Mouse (Mus musculus) kidney, postnatal 25 days (tissue): ENCODE measurements around the gene Il12rb1.
A peak's percentile ranks its signal among the peaks of the same experiment; 100 is the strongest.

Source experiments
- DNase-seq, 2 experiments: peaks; one replicate each; pipeline ENCODE4 v3.0.0; 2021; ENCODE audit warnings: mixed read lengths in 2 of 2

Il12rb1 gene

DNA sequence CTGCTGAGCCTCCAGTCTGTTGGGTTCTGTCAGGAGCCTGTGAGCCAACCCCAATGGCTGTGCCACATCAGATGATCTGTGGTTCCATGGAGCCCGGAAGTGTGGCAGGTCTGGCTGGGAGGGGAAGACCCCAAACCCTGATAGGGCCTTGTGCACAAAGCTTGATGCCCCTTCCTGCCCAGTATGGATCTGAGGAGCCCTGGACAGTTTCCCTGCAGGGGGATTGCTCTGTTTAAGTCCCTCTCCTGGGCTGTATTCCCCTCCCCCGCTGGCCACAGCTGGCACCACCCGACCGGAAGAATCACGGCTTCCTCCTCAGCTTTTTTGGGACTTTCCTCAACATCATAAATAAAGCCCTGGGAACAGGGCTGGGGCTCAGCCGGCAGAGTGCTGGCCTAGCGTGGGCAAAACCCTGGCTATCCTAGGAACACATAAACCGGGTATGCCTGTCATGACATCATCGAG is 24.8 kb downstream of the Il12rb1 start:
- peak; percentile 52 to 72 for DNase-seq

DNA sequence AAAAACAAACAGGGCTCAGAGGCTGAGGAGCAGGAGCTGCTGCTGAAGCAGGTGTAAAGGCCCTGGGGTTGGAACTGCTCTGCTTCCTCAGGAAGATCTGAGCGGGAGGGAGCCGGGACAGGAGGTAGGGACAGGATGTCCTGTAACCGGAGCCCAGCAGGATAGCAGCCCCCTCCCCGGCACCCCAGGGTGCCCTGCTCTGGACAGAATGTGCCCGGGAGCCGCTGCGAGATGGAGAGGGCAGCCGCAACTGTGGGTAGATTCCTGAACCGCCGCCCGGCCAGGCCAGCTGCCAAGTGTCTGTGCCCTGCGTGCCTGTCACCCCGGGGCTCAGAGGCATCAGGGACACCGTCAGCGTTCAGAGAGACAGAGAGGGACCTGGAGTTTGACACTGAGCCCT is 25.3 kb downstream of the Il12rb1 start:
- peak; percentile 61 to 85 for DNase-seq

DNA sequence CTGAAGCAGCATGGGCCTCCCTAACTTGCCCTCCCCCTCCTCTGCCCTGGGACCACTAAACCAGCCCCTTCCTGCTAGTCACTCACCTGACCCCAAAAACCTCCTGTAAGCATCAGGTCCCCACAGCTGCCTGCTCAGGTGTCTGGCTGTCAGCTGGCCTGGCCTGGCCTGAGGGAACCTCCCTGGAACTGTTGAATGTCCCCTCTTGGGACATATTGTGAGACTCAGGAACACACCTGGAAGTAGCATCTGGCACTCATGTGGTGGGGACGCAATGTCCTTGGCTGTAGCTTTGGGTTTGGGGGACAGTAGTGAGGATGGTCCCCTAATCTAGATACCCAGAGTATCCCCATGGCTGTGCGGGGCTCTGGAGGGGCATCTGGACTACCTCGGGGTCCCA is 25.8 kb downstream of the Il12rb1 start:
- DNase-seq, result no peak

DNA sequence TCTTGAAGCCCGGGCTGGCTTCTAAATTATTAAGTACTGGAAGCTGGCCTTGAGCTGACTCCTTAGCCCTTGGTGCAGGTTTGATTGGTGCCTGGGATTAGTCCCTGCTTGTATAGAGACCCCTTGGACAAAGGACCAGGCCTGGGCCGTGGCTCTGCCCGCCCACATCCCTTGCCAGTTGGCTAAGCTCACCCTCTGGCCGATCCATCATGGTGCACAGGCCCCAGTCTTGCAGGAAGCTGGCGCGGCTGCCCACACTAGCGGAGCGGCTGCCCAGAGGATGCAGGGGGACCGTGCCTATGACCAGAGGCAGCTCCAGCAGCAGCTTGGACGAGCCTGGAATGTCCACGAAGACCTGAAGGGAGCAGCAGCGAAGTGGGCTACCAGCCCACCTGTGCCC is 28.4 kb downstream of the Il12rb1 start:
- DNase-seq, result no peak

DNA sequence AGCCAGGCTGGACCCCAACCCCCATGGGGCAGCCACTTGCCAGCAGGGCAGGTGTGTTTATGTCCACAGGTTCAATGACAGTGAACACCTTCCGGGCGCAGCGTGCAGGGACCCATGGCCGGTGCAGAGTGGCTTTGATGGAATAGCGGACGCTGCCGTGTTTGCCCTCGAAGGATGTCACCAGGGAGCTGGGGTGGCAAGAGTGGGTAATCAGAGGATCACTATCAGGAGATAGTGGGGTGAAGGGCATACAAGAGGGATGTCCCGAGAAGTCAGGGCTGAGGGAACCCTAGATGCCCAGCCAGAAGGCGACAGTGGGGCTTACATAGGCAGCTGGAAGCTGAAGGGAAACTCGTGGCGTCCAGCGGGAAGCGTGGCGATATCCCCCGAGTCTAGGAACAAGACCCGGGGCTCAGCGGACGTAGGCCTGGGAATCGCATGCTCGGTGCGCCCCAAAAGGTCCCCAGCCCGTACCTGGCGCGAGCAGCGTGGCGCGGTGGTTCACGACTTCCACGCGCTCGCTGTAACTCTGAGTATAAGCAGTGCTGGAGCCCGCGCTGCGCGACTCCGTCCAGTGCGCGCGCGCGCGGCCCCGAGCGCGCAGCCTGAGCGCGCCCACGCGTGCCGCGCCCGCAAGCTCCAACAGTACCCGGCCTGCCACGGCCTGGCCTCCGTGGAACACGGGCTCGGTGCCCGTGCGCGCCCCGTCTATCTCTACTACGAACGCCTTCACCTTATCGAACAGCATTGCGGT is 30.6 kb downstream of the Il12rb1 start:
- peak in 1 of 2 experiments; percentile 35 for DNase-seq

DNA sequence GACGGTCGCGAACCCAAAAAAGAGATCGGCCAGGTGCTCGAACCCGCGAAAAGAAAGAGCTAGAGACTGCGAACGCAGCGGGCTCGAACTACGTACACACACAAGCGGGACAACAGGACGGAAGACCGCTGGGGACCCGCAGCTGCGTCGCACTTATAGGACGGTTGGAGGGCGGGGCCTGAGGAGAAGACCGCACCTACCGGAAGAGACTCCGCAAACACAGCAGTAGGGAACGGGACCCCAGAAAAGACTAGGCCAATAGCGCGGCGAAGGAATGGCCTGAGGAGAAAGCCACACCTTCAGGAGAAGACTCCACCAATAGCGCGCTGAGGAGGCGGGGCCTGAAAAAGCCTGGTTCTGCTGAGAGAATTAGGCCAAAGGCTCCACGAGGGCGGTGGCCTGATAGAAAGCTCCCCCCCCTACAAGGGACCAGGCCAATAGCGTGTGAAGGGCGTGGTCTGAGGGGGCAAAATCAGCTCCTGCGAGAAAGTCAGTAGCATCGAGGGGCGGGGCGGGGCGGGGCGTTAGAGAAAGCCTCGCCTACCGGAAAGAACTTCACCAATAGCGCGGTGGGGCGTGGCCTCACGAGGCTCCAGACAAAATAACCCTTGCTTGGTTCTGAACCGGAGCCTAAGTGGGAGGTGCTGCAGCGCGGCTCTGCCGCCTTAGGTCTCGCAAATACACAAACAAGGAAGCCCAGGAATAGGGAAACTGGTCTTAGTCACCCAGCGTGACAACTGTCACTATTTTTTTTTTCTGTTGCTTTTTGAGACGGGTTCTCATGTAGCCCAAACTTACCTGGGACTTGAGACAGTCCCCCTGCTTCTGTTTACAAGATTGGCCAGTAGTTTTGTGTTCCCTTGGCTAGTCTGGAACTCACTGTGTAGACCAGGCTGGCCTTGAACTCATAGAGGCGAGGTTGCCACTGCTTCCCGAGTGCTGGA is 31.4 kb downstream of the Il12rb1 start, which contains the start of gene Arrdc2:
TSS of gene Arrdc2 (minus strand) at position 313 of the 944 bp plus-strand sequence.
- peak; percentile 100 for DNase-seq

DNA sequence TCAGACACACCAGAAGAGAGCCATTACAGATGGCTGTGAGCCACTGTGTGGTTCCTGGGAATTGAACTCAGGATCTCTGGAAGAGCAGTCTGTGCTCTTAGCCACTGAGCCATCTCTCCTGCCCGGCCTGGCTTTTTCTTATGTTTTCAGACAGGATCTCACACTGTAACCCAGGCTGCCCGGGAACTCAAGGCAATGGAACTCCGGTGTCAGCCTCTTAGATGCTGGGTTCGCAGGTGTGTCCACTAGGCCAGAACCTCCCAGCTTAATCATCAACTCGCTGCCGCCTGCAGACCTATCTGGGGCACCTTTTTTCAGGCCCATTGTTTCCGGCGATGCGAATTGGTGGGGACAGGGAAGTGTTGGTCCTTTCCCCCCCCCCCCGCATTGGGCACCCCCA is 32.3 kb downstream of the Il12rb1 start:
- peak; percentile 78 to 87 for DNase-seq

DNA sequence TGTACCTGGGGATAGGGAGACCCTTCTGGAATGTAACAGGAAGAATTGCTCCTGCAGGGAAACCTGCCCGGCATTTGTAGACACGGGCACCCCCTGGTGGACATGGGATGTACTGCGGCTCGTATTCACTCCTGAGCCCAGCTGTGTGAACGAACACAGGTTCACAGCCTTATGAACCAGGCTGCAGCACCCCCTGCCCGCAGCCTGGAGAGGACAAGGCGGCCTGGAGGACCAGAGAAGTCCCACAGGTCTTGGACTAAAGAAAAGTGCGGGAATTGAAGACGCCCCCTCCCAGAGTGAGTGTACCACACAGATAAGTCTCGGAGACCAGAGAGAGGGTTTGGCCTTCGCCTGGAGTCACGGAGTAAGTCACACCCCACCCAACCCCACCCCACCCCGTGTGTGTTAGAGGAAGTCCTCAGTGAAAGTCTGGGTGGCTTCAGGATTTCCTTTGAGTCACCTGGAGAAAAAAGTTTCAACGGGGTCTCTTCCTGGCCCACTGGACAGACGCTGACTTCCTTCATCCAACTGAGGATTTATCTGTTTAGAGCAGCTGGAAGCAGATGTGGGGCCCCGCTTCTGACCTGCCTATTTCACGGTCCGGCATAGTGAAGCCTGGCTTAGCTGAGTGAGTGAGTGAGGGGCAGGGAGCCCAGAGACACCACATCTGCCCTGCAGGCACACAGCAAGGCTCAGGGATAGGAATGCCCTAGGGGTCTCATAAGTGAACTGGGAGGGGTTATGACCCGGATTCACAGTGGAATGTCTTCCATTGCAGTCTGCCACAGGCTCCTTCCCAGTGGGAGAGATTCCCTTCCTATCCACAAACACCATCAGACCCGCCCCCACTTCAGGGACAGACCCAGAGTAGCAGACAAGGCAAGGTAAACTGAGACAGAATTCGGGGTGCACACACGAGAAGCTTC is 33.2 kb downstream of the Il12rb1 start:
- DNase-seq, result peak; percentile 90 to 96

DNA sequence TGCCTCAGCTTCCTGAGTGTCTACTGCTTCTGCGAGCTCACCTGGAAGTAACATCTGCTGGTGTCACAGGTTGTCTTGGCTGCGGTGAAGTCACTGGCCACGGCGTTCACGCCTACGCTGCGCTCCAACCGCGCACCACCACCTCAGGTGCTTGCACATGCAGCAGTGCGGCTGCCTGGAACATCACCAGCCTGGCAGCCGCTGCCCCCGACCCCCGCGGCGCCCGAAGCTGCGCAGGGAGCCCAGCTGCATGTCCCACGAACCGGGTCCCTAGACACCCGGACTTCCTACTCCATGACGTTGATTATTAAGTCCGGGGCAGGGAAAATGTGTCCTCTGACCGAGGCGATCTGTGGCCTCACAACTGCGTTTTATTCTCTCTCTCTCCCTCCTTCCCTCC is 34.2 kb downstream of the Il12rb1 start:
- no peak for DNase-seq

DNA sequence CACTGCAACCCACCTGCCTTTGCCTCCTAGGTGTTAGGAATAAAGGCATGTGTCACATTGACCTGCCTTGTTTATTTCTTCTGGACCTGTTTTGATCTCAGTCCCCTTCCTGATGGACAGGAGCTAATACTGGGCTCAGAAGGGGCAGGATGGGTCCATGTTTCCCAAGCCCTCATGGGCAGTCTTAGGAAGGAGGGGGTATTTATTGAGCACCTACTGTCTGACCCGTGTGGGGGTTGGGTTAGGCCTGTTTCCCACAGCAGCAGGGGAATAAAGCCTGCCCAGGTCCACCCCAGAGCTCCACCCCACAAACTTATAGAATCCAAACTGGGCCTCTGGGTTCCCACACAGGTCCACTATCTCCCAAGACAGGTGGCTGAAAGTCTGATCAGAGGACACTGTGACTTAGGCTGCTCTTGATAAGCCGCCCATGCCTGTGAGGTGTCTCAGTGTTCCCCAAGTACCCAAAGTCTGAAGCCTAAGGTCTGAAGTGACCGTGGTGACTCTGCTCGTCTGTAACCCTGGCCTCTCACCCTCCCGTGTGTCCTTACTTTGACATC is 35.0 kb downstream of the Il12rb1 start:
- DNase-seq, result no peak

DNA sequence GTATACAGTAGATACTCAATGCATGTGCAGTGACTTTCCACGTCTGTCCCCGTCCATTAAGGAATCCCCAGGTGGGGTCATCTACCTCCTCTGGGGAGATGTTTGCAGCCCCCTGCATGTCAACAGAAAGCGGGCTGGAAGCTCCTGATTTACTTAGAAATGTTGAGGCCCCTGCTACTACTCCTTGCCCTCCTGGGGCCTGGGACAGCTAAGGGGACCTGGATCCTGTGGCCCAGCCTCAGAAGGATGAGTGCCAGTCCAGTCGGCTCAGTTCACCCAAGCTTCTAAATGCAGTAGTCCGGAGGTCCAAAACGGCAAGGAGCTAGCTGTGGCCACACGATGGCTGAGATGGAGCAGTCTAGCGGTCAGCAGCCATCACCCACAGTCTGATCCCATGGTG is 35.7 kb downstream of the Il12rb1 start:
- no peak for DNase-seq

DNA sequence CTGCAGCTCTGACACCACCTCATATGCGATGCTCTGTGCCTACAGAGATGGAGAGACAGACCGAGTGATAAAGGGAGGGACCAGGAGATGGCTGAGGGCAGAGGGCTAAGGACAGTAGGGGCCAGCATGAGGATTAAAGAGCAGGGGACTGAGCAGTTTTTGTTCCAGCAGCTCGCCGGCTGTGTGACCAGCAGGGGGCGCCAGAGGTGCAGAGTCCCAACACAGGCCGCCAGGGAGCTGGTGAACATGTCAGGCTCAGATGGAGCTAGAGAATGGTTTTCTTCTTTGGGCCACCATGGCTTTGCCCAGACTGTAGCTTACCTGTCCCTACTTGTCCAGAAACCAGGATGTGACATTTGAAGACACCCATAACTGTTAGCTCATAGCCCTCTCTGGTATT is 36.3 kb downstream of the Il12rb1 start:
- peak; percentile 90 to 96 for DNase-seq

DNA sequence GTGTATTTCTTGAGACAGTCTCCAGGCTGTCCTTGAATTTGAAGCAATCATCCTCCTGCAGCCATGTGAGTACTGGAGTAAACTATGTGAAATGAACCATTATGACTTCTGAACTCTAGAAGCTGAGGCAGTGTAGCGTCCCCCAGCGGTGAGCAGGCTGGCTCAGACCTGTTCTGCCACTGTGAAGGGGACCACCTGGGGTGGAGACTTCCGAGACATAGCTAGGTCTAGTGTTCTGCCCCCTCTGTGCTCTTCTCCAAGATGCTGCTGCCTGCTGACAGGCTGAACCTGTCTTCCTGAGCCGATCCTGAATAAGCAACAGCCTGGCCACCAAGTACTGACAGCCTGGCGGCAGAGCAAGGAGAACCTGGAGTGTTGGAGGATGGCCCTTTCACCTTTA is 36.9 kb downstream of the Il12rb1 start:
- no peak for DNase-seq

DNA sequence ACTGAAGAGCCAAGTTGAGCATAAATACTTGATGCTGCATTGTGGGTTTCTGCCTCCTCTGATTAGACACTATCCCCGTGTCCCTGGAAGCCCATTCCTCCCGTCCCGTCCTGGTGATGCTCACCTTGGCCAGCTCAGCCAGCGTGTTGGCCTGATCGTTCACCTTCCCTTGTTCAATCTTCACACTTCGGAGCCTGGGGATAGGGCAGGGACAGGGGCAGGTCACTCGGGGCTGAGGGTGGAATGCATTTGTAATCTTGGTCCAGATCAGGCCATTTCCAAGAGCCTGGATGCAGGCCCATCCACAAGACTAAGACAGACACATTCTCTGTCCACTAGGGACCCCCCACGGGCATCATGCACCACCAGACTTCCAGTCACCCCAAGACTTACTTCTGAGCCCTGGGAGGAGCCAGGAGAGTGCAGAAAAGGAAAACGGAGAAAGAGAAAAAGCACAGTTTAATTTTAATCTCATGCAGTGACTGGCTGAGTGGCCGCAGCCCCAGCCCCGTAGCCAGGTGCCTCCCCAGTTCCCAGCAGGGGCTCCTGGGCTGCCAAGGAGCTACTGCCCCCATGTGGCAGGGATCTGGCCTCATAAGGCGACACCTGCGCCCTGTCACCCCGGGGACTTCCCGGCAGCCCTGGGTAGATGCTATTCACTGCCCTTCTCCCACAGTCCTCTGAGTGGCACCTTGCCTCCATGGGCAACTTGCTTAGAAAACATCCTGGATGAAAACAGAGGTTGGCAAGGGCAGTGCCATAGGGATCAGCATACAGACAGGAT is 38.3 kb downstream of the Il12rb1 start:
- DNase-seq, result no peak

DNA sequence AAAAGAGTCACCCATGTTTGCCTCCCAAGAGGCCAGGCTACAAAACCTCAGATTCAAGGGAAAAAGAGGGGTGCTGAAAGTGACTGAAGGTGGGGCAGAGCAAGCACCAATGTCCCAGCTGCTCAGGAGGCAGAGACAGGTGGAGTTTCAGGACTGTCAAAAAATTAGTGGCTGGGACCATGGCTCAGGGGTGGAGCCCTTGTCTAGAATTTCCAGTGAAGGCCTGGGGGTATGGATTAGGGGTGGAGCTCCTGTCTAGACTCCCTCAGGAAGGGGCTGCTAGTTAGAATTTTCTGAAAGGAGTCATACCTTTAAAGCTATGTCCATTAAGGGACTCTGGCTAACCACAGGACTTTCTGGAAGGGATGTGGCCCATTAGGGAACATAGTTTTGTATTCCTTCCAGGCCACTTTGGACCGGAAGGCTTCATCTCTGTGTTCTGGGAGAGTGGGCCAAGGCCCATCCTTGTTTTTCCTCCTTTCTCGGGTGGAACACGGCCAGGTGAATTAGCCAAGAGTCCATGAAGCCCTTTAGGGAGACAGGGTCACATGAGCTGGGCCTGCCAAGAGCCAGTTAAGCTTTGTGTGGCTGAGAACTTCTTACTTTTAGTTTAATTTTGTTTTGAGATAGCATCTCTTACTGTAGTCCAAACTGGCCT is 41.2 kb downstream of the Il12rb1 start:
- DNase-seq, result no peak

DNA sequence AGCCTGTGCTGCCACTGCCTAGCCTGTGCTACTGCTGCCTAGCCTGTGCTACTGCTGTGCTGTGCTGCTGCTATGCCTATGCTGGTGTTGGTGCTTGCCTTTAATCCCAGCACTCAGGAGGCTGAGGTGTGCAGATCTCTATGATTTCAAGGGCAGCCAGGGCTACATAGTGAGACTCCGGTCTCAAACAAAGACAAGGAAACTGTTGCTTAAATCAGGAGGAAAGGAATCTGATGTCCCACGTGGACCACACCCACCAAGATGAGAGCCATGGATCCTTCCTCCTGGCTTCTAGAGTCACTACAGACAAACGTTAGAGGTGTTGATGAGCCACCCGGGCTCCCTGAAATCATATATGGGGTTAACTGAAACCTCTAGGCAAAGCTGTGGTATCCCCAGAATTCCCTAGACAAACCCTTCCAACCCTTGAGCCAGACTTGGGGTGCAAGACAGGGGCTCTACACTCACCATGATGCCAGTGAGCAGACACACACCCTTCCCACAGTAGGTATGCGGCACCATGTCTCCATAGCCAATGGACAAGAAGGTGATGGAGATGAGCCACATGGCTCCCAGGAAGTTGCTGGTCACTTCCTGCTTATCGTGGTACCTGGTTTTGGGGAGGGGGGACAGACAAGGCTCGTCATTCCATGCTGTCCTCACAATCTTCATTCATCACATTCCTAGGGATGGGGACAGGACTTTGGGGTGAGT is 42.0 kb downstream of the Il12rb1 start:
- no peak for DNase-seq

DNA sequence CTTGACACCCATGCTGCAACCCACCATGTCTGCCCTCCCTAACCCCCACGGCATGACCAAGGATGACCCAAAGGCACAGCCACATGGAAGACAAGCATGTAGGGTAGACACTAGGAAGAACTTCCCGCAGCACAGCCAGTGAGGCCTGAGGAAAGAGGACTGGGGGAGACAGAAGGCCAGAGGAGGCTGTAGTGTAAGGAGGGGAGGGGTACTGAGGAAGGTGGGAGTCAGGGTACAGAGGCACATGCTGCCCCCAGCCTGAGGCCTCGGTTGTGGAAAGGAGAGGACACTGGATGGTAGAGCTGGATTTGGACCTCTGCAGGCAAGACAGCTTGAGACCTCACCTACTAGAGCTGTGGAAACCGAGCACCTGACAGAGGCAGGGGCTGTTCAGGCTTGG is 42.7 kb downstream of the Il12rb1 start:
- no peak for DNase-seq

DNA sequence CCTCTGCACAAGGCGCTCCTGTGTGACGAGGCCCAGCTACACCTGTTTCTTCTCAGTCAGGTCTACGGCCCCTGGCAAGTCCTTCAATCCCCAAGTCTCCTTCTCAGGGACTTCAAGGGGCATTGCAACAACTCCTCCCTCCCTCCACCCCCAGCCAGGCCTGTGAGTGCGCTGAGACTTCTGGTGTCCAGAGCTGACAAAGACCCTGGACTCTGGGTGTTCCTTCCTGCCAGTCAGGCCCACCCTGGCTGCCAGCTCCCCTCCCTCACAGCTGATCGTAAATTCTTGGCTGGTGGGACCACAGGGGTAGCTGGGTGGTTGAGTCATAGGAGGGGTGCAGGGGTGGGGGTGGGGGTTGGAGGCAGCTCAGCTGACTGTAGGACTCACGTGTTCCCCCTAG is 43.6 kb downstream of the Il12rb1 start:
- DNase-seq, result no peak

DNA sequence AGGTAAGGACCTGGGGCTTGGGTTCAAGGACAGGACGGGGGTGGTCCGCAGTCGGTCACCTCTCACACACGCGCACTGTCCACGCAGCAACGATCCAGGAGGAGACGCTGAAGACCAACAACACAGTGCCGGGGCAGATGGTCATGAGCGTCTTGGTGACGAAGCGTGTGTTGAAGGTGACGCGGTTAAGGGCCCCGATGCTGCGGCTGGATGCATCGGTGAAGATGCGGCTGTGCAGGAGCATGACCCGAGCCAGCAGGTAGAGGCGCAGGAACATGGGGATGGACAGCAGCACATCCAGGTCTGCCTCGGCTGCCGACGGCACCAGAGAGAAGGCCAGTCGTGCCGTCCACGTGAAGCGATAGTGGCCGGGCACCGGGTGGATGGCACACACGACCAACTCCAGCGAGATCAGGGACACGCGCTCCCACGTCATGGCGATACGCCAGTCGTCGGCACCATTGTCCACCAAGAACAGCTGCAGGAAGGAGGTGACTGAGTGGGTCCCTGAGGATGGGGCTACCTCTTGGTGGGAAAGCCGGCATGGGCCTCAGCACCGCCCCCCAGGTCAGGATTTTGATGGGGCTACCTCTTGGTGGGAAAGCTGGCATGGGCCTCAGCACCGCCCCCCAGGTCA is 44.5 kb downstream of the Il12rb1 start:
- no peak for DNase-seq

DNA sequence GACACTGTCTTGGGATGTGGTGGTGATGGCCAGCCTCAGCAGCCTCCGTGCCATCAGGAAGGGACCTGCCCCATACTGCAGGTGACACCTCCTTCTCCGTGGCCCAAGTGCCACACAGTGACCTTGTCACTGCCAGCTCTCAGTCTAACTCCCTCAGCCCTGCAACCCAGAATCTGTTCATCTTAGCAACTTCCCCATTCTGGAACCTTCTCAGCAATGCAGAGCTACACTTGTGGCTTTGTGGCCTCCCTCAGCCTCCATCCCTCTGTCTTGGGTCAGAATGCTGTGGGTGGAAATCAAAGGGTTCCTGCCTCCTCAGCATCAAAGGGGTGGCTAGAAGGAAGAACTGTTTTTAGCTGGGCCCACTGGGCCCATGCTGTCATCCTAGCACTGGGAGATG is 45.6 kb downstream of the Il12rb1 start:
- DNase-seq, result no peak
